Mouse (Mus musculus) left cerebral cortex, adult 2 months (tissue): ENCODE results near the gene Shc1. TPM values are rescaled to one million over a fixed set of nuclear protein-coding genes. Genes with fewer than 3 reads are reported as not detected.

Experiments
- DNase-seq, 2 experiments: peaks; one replicate each; pipeline ENCODE4 v3.0.0; 2021 to 2022; ENCODE audit warnings: low spot score in 2 of 2, mixed read lengths in 1 of 2; ENCODE audit errors: extremely low spot score in 1 of 2
- H3K27ac ChIP-seq: fragments of 200-600 bp; 2 replicates; pipeline ENCODE4 v1.8.1; 2022
- H3K4me3 ChIP-seq: fragments of 200-600 bp; 2 replicates; pipeline ENCODE4 v1.8.1; 2022
- CTCF ChIP-seq: fragments of 200-600 bp; IDR thresholded peaks from 2 replicates; pipeline ENCODE4 v1.8.1; 2022; ENCODE audit warnings: antibody characterized with exemption, mild to moderate bottlenecking, moderate library complexity
- intact Hi-C: fragments of 180-260 bp; cut with DNase I; formaldehyde crosslinking; loops from one replicate; pipeline ENCODE4 v1.15.1; 2025
- long read RNA-seq, 2 experiments: library from polyadenylated mRNA; stranded (forward); transcript quantifications; one replicate each; pipeline ENCODE4 v2.0.0; 2021; ENCODE audit warnings: borderline mapping rate in 2 of 2
- total RNA-seq, 2 experiments: library from RNA; stranded (reverse); gene quantifications; 2 replicates each; pipeline ENCODE4 v1.2.3; 2021

Gene Shc1
- total RNA-seq, result 10 to 100 TPM; 12.9 to 16.4 TPM
- long read RNA-seq, experiment 1, partial matches to known transcripts, result 3 of 14 reads
- long read RNA-seq, experiment 1, other reads (novel, unspliced or antisense), result 8 of 14 reads
- long read RNA-seq, experiment 2, partial matches to known transcripts, result 0 of 10 reads
- long read RNA-seq, experiment 2, other reads (novel, unspliced or antisense), result 5 of 10 reads

- no peak; the same call in 1 of the 2 replicates for TF ChIP-seq CTCF
- peak within 1 kb of the TSS; percentile 72 for H3K4me3 ChIP-seq
- H3K27ac ChIP-seq, result peak within 1 kb of the TSS; percentile 78
- peak; percentile 85 to 91 for DNase-seq
- intact Hi-C loops, result no loop called here
Observed at GRCm38 (mm10) chr3:89418170-89418860, at the start of gene Shc1, which contains the start of gene Cks1b. Gene Shc1 (plus strand): TSS chr3:89418443. Gene Cks1b (minus strand): TSS chr3:89418383.

GRCm38 (mm10) chr3:89373581-89374231 is 44.5 kb upstream of the Shc1 start:
- H3K4me3 ChIP-seq, result no peak overlapping the region
- intact Hi-C loops, result no loop called here
- TF ChIP-seq CTCF, result no peak
- H3K27ac ChIP-seq, result no peak overlapping the region
- DNase-seq, result no peak

DNA sequence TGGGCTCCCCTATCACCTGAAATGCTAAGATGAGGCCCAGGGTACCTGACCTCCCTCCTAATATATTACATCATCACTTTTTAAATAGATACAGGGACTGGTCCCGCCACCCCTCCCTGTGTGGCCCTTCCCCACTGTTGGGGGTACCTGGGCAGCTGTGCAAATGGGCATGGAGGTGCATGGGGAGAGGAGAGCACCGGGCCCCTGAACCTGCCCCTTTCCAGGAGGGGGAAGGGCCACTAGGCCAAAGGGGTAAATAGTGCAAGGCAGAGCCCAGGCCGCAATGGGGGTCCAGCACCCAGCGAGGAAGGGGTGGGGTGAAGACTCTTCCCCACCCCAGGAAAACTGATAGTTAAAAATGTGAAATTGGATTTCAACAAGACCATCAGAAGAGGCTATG is 40.4 kb upstream of the Shc1 start:
- intact Hi-C loops, result no loop called here
- Histone ChIP-seq H3K27ac (peak overlapping the region; percentile 93; the same call in 1 of the 2 replicates), H3K4me3 (no peak overlapping the region)
- TF ChIP-seq CTCF, result no peak
- no peak for DNase-seq

DNA sequence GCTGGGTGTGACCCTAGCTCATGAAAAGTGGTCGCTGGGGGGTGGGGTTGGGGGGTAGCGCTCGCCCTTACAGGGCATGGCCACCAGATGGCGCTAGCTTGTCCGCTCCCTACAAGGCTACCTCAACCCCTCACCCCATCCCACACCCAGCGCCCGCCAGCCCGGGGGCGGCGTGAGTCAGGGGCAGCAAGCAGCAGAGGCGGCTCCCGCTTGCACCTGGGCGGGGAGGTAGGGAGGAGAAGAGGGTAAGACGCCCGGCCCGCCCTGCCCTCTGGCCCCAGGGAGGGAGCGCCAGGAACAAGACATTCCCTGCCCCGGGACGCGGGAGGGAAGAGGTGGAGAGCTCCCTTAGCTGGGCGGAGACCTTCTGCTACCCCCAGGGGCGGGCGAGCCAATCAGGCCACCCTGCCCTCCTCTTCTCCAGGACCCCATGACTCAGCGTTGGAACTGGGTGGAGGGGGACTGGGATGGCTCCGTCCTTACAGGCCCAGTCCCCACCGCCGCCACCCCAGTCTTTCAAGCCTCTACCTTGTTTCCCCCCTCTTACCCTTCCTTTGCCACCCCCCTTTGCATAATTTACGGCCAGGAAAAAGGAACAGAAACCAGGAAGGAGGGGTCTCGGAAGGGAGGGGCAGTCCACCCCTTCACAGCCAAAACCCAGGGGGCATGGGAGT is 39.7 kb upstream of the Shc1 start:
- intact Hi-C loops, result no loop called here
- Histone ChIP-seq H3K4me3 (peak overlapping the region; percentile 72), H3K27ac (peak overlapping the region; percentile 93)
- TF ChIP-seq CTCF, result peak; percentile 99
- peak; percentile 75 to 76 for DNase-seq

GRCm38 (mm10) chr3:89379388-89380131 is 38.7 kb upstream of the Shc1 start:
- DNase-seq, result no peak
- intact Hi-C loops, result no loop called here
- no peak for TF ChIP-seq CTCF
- Histone ChIP-seq H3K4me3 (no peak overlapping the region), H3K27ac (no peak overlapping the region; the same call in 1 of the 2 replicates)

- no peak for TF ChIP-seq CTCF
- DNase-seq, result no peak
- H3K27ac ChIP-seq, result no peak overlapping the region
- intact Hi-C loops, result no loop called here
- H3K4me3 ChIP-seq, result no peak overlapping the region
Observed at GRCm38 (mm10) chr3:89380291-89380690, 38.0 kb upstream of the Shc1 start.

DNA sequence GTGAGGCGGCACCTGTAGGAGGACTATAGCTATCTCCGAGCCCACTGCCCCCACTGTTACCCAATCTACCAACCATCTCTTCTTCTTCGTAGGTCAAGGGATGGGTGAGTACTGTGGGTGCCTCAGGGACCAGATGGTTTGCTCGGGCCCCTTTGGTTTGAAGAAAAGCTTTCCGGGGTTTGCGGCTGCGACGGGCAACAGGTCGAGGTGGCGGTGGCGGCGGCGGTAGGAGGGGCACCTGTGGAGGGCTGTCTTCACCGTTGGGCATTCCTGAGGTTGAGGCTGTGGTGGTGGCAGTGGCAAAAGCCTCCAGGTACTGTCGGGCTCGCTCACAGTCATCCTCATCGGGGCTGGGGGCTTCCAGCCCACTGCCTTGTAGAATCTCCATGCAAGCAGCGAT is 37.5 kb upstream of the Shc1 start:
- no peak overlapping the region for H3K4me3 ChIP-seq
- no peak overlapping the region for H3K27ac ChIP-seq
- no peak for TF ChIP-seq CTCF
- no peak for DNase-seq
- intact Hi-C loops, result no loop called here

- no peak for DNase-seq
- no peak for TF ChIP-seq CTCF
- intact Hi-C loops, result no loop called here
- Histone ChIP-seq H3K27ac (no peak overlapping the region), H3K4me3 (no peak overlapping the region)
Observed at GRCm38 (mm10) chr3:89381233-89381632, 37.0 kb upstream of the Shc1 start.

GRCm38 (mm10) chr3:89382033-89382882 is 36.0 kb upstream of the Shc1 start:
- TF ChIP-seq CTCF, result no peak
- no peak overlapping the region for H3K27ac ChIP-seq
- DNase-seq, result no peak
- intact Hi-C loops, result no loop called here
- H3K4me3 ChIP-seq, result no peak overlapping the region

DNA sequence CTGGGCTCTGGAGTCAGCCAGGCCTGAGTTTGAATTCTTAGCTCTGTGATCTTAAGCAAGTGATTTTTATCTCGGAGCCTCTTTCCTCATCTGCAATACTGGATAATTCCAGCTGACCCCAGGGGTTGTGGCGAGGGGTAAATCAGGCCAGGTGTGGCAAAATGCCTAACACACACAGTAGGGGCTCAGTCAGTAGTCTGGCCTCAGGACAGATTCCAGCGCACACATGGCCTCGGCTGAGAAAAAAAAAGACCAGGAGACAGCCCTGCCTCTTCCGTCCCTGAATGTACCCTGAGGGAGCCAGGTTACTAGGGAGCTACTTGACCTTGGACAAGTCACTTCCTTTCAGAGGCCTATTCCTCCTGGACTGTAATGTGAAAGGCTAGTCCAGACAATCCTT is 35.3 kb upstream of the Shc1 start:
- Histone ChIP-seq H3K27ac (no peak overlapping the region), H3K4me3 (no peak overlapping the region)
- intact Hi-C loops, result no loop called here
- no peak for TF ChIP-seq CTCF
- no peak for DNase-seq
